Mouse (Mus musculus): Measurements from ENCODE around the gene Kcna6. TPM values are rescaled to one million over a fixed set of nuclear protein-coding genes. Genes with fewer than 3 reads are reported as not detected.

Kcna6 gene
- polyA plus RNA-seq, 1 experiment from 2014 or later: 9.9 TPM

DNA sequence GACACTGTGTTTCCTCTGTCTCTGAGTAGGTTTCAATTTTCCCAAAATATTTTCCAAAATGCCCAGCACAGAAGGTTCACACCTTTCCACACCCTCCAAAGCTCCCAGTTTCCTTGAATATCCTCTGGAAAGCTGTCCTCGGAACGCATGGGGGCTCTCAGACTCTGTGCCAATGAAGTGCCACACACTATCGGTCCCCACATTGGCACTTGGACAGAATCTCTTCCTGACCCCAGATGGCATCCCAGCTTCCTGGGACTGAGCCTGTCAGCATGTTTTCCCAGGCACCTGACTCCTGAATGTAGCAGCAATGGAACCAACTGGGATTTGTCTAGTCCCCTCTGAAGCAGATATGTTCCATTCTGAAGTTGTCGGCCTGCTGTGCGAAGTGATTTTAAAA is 73.5 kb downstream of the Kcna6 start:
- no peak for ATAC-seq (ENCODE audit: low read depth)
- no peaks in the 10 kb centered on the region for H3K9me3 ChIP-seq (ENCODE audit: control insufficient read depth, low read length)
- 92% methylated on average over 5 of the region's 5 CpGs for WGBS
- H3K9ac ChIP-seq (ENCODE audit: low read depth, low read length): no peak overlapping the region
- no peak overlapping the region for H3K4me3 ChIP-seq (ENCODE audit: low read depth, low read length)
- H3K27ac ChIP-seq (replicated peaks; ENCODE audit: low read depth, low read length): no peak overlapping the region
- H3K27me3 ChIP-seq (replicated peaks; ENCODE audit: control insufficient read depth, insufficient read depth, low read length): no peaks in the 10 kb centered on the region; the same call in none of the 2 replicates
- no peak for DNase-seq (ENCODE audit: low spot score)
- no peaks in the 10 kb centered on the region for H3K36me3 ChIP-seq (ENCODE audit: control insufficient read depth, insufficient read depth, low read length)
- no peaks in the 10 kb centered on the region for H3K4me1 ChIP-seq (ENCODE audit: control insufficient read depth, insufficient read depth, low read length)
- no peak overlapping the region for H3K4me2 ChIP-seq (ENCODE audit: low read depth, low read length)

DNA sequence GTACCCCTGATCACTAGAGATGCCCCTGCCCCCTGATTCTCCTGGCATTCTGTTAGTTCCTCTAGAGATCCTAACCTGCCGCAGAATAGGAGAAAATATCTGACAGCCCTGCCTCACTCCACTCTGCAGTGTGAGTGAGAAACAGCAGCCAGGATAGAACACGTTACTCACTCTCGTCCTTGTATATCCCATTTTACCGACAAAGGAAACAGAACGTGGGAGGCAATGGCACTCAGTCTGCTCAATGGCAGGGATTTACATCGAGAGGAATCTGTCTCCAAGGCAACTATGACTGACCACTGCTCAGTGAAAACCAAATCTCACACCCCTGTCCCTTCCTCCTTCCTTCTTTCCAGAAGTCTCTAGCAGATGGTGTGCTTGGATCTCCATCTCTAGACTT is 74.4 kb downstream of the Kcna6 start:
- DNase-seq (ENCODE audit: low spot score) (no peak), ATAC-seq (ENCODE audit: low read depth) (no peak)
- H3K9ac ChIP-seq (ENCODE audit: low read depth, low read length): no peak overlapping the region
- no peaks in the 10 kb centered on the region; the same call in none of the 2 replicates for H3K27me3 ChIP-seq (replicated peaks; ENCODE audit: control insufficient read depth, insufficient read depth, low read length)
- H3K36me3 ChIP-seq (ENCODE audit: control insufficient read depth, insufficient read depth, low read length): no peaks in the 10 kb centered on the region
- H3K9me3 ChIP-seq (ENCODE audit: control insufficient read depth, low read length): no peaks in the 10 kb centered on the region
- H3K4me2 ChIP-seq (ENCODE audit: low read depth, low read length): no peak overlapping the region
- WGBS: 60% methylated on average over 6 of the region's 6 CpGs
- H3K4me3 ChIP-seq (ENCODE audit: low read depth, low read length): no peak overlapping the region
- H3K4me1 ChIP-seq (ENCODE audit: control insufficient read depth, insufficient read depth, low read length): no peaks in the 10 kb centered on the region
- H3K27ac ChIP-seq (replicated peaks; ENCODE audit: low read depth, low read length): no peak overlapping the region

DNA sequence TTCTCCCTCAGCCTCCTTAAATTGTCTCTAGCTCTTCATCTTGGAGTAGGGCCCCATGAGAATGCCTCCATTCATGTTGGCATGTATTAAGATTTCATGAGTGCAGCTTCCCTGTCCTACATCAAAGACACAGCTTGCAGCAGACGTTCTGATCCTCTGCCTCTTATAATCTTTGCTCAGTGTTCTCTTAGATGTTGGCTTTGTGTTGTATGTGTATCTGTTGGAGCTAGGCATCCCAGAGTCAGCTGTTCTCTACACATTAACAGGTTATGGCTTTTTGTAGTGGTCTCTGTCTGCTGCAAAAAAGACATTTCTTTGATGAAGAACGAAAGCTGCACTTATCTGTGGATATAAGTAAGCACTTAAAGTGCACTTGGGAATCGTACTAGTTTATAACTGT is 75.9 kb downstream of the Kcna6 start:
- H3K27me3 ChIP-seq (replicated peaks; ENCODE audit: control insufficient read depth, insufficient read depth, low read length): no peaks in the 10 kb centered on the region; the same call in none of the 2 replicates
- H3K4me2 ChIP-seq (ENCODE audit: low read depth, low read length): no peak overlapping the region
- ATAC-seq (ENCODE audit: low read depth) (no peak), DNase-seq (ENCODE audit: low spot score) (no peak)
- H3K9me3 ChIP-seq (ENCODE audit: control insufficient read depth, low read length): no peaks in the 10 kb centered on the region
- no peak overlapping the region for H3K9ac ChIP-seq (ENCODE audit: low read depth, low read length)
- H3K27ac ChIP-seq (replicated peaks; ENCODE audit: low read depth, low read length): no peak overlapping the region
- H3K36me3 ChIP-seq (ENCODE audit: control insufficient read depth, insufficient read depth, low read length): no peaks in the 10 kb centered on the region
- H3K4me3 ChIP-seq (ENCODE audit: low read depth, low read length): no peak overlapping the region
- no peaks in the 10 kb centered on the region for H3K4me1 ChIP-seq (ENCODE audit: control insufficient read depth, insufficient read depth, low read length)
- WGBS: 69% methylated on average over 3 of the region's 3 CpGs

Other genes with a start within 250 kb of the Kcna6 start
- 6.8 and 7.7 TPM in 2 replicates for gene Kcna5, start 205.3 kb downstream of the Kcna6 start, polyA plus RNA-seq (2014; fragmentation: Nextera tagmentation; extraction: Ambion mirVana)
- 1.8 and 2.8 TPM in 2 replicates for gene Kcna1, start 94.3 kb downstream of the Kcna6 start, polyA plus RNA-seq (2014; fragmentation: Nextera tagmentation; extraction: Ambion mirVana)
- 186 and 187 TPM in 2 replicates for gene Ndufa9, start 108.5 kb upstream of the Kcna6 start, polyA plus RNA-seq (2014; fragmentation: Nextera tagmentation; extraction: Ambion mirVana)
- gene Akap3, start 112.4 kb upstream of the Kcna6 start, polyA plus RNA-seq (2014; fragmentation: Nextera tagmentation; extraction: Ambion mirVana): 0.12 TPM in 1 of 2 replicates, not detected in the other
- gene Dyrk4, start 181.2 kb upstream of the Kcna6 start, polyA plus RNA-seq (2014; fragmentation: Nextera tagmentation; extraction: Ambion mirVana): 0.30 and 0.35 TPM in 2 replicates
- 41.3 and 47.6 TPM in 2 replicates for gene Rad51ap1, start 198.9 kb upstream of the Kcna6 start, polyA plus RNA-seq (2014; fragmentation: Nextera tagmentation; extraction: Ambion mirVana)
- gene D6Wsu163e, start 199.3 kb upstream of the Kcna6 start, polyA plus RNA-seq (2014; fragmentation: Nextera tagmentation; extraction: Ambion mirVana): 15.2 TPM in 2 replicates

Measured in embryonic facial prominence, embryonic 14.5 days (tissue).